ENCODE assay signal across 10 mouse cellular contexts in the genomic region with DNA sequence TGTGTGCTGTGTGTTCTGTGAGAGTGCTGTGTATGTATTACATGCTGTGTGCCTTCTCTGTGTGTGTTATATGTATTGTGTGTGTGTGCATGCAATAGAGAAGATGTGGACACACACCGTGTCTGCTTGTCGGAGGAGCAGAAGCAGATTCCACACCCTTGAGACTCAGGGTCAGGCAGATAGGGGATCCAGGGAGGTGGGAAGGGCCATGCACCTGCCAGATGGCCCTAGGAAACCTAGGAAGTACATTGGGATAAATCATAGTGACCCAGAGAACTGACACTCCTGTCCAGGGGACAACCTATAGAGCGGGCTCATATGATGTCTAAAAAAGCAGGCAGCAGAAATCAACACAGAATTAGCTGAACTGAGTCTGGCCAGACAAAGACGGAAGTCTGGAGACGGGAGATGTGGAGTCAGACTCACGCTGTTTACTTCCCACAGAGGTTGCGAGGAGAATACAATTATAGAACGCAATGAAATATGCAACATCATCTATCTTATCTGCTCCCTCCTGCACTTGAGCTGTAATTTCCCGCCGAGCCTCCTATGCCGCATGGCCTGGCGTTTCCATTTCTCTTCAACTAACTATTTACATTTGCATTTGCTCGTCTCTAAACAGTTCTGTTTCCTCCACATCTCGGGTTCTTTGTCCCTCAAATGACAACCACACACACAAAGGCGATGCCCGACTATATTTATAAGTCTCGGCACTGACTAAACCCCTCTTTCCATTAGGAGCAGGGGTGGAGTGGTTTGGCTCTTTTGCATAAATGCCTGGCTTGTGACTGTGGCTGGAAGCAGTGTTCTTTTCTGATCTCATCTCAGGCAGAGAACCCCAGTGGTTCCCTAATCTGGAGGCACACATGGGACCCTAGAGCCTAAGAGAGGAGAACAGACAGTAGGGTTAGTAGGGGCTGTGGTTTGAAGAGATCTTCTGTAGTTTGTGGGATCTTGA. TPM values are rescaled to one million over a fixed set of nuclear protein-coding genes. Genes with fewer than 3 reads are reported as not detected.
DNase-seq lines count a peak whose midpoint lies in the region; ATAC-seq and TF ChIP-seq lines count a peak whose summit lies in the region.
"Had no signal": no experiment of that assay in that cellular context is flagged by ENCODE, and none has a peak within 500 bp of the region (broad histone marks: within the 10 kb centered on the region; RNA-seq: fewer than 3 reads in every experiment).

No protein-coding gene starts in this region.

- no peaks in the 10 kb centered on the region for H3K9me3 ChIP-seq in lung, embryonic 15.5 days
- no peaks in the 10 kb centered on the region for H3K9me3 ChIP-seq in erythroblast, embryonic 14.5 days (ENCODE audit: control insufficient read depth, low read length)
- H3K9me3 ChIP-seq in liver, embryonic 15.5 days (replicated peaks) = no peaks in the 10 kb centered on the region
- H3K9me3 ChIP-seq in neural tube, embryonic 15.5 days (replicated peaks) = no peaks in the 10 kb centered on the region
- H3K9me3 ChIP-seq: limb, embryonic 13.5 days had no signal

- WGBS in lung, embryonic 15.5 days = 33% methylated on average over 17 of the region's 17 CpGs
- 37% methylated on average over 17 of the region's 17 CpGs for WGBS in lung, adult 2 months
- WGBS in liver, embryonic 15.5 days (ENCODE audit: insufficient replicate concordance) = 25% methylated on average over 17 of the region's 17 CpGs
- WGBS in neural tube, embryonic 15.5 days = 47% methylated on average over 17 of the region's 17 CpGs

- peaks cover 23% of the 10 kb centered on the region for H3K4me1 ChIP-seq in lung, embryonic 15.5 days
- peaks cover 4% of the 10 kb centered on the region for H3K4me1 ChIP-seq in lung, adult 2 months (ENCODE audit: control insufficient read depth, insufficient read depth, low read length)
- peaks cover 57% of the 10 kb centered on the region for H3K4me1 ChIP-seq in erythroblast, embryonic 14.5 days (ENCODE audit: control insufficient read depth)
- peaks cover 47% of the 10 kb centered on the region for H3K4me1 ChIP-seq in liver, embryonic 15.5 days (replicated peaks)
- peaks cover 20% of the 10 kb centered on the region for H3K4me1 ChIP-seq in neural tube, embryonic 15.5 days

- no peak for TF ChIP-seq POLR2A in lung, adult 2 months (IDR thresholded peaks at IDR 0.05; ENCODE audit: borderline replicate concordance, extremely low read depth, low read depth, low read length)

- no peak overlapping the region; the same call in 1 of the 2 replicates for H3K27ac ChIP-seq in lung, embryonic 15.5 days
- peak overlapping the region; percentile 89 for H3K27ac ChIP-seq in liver, embryonic 15.5 days (replicated peaks)
- H3K27ac ChIP-seq in neural tube, embryonic 15.5 days (replicated peaks) = peak overlapping the region; percentile 33; the same call in 1 of the 2 replicates
- H3K27ac ChIP-seq: limb, embryonic 13.5 days had no signal

- TF ChIP-seq CTCF in lung, adult 2 months (IDR thresholded peaks at IDR 0.05; ENCODE audit: insufficient read depth, low read length) = no peak

- no peaks in the 10 kb centered on the region for H3K27me3 ChIP-seq in lung, embryonic 15.5 days
- no peaks in the 10 kb centered on the region for H3K27me3 ChIP-seq in erythroblast, embryonic 14.5 days (ENCODE audit: control insufficient read depth)
- no peaks in the 10 kb centered on the region for H3K27me3 ChIP-seq in liver, embryonic 15.5 days
- H3K27me3 ChIP-seq in neural tube, embryonic 15.5 days (replicated peaks) = no peaks in the 10 kb centered on the region
- H3K27me3 ChIP-seq: limb, embryonic 13.5 days had no signal

- peak; percentile 55; the same call in 1 of the 2 replicates for ATAC-seq in lung, embryonic 15.5 days (ENCODE audit: borderline replicate concordance, extremely low read depth, low FRiP score, low TSS enrichment)
- ATAC-seq in liver, embryonic 15.5 days (ENCODE audit: insufficient read depth) = peak; percentile 89
- ATAC-seq in neural tube, embryonic 15.5 days (ENCODE audit: low FRiP score) = peak; percentile 66; the same call in 1 of the 2 replicates

- H3K36me3 ChIP-seq in lung, embryonic 15.5 days = no peaks in the 10 kb centered on the region
- no peaks in the 10 kb centered on the region for H3K36me3 ChIP-seq in erythroblast, embryonic 14.5 days (ENCODE audit: control insufficient read depth)
- no peaks in the 10 kb centered on the region for H3K36me3 ChIP-seq in liver, embryonic 15.5 days (replicated peaks)
- H3K36me3 ChIP-seq in neural tube, embryonic 15.5 days = no peaks in the 10 kb centered on the region
- H3K36me3 ChIP-seq: limb, embryonic 13.5 days had no signal

- no peak overlapping the region for H3K4me2 ChIP-seq in lung, embryonic 15.5 days
- H3K4me2 ChIP-seq in liver, embryonic 15.5 days = peak overlapping the region; percentile 61
- no peak overlapping the region for H3K4me2 ChIP-seq in neural tube, embryonic 15.5 days
- H3K4me2 ChIP-seq: limb, embryonic 13.5 days had no signal

- DNase-seq in lung, adult 2 months = no peak
- DNase-seq in kidney, adult 8-10 months = no peak
- no peak for DNase-seq in layer of hippocampus, adult 8-10 months (ENCODE audit: low spot score in 2 of 2)
- DNase-seq: kidney, postnatal 25 days had no signal

- H3K9ac ChIP-seq in lung, embryonic 15.5 days = no peak overlapping the region
- H3K9ac ChIP-seq in liver, embryonic 15.5 days = peak overlapping the region; percentile 22
- H3K9ac ChIP-seq in neural tube, embryonic 15.5 days (replicated peaks) = no peak overlapping the region
- H3K9ac ChIP-seq: limb, embryonic 13.5 days had no signal

- H3K4me3 ChIP-seq in lung, embryonic 15.5 days = no peak overlapping the region
- no peak overlapping the region for H3K4me3 ChIP-seq in lung, adult 2 months (replicated peaks; ENCODE audit: extremely low read depth, low read depth, low read length)
- peak overlapping the region; percentile 40 for H3K4me3 ChIP-seq in erythroblast, embryonic 14.5 days (replicated peaks)
- peak overlapping the region; percentile 3; the same call in 1 of the 2 replicates for H3K4me3 ChIP-seq in liver, embryonic 15.5 days (replicated peaks)
- no peak overlapping the region for H3K4me3 ChIP-seq in neural tube, embryonic 15.5 days (replicated peaks)
- H3K4me3 ChIP-seq: limb, embryonic 13.5 days had no signal

RNA-seq across cellular contexts. Expression of gene Glrp1, which starts 27.4 kb away (rescaled TPM):
- 0.15 and 0.29 TPM in 2 replicates for polyA plus RNA-seq in lung, embryonic 15.5 days (2015; fragmentation: Nextera tagmentation; extraction: Ambion mirVana)
- polyA plus RNA-seq in lung, adult 2 months (2012; rRNA removed) = 0.11 TPM in 1 of 2 replicates, not detected in the other
- polyA plus RNA-seq in erythroblast, embryonic 14.5 days (2012) = not detected in 2 replicates
- 0.06 and 0.09 TPM in 2 replicates for polyA plus RNA-seq in liver, embryonic 15.5 days (2015; fragmentation: Nextera tagmentation; extraction: Ambion mirVana)
- polyA plus RNA-seq in neural tube, embryonic 15.5 days (2015; fragmentation: Nextera tagmentation; extraction: Ambion mirVana) = 0.11 TPM in 1 of 2 replicates, not detected in the other
- under 1 TPM in 2 of 4 experiments, not detected in 2; 0.32 to 0.43 TPM for total RNA-seq in layer of hippocampus, adult 8-10 months (2022)
- total RNA-seq: gastrocnemius, adult 18-20 months had no signal
- polyA plus RNA-seq: limb, embryonic 13.5 days had no signal

Comparison
In these comparisons a context has a peak if more than half of its experiments do, and no peak if none do; other contexts are left out.
1. H3K4me3 ChIP-seq: peak in erythroblast, embryonic 14.5 days (single experiment) and liver, embryonic 15.5 days (single experiment); none in lung, embryonic 15.5 days (single experiment), lung, adult 2 months (single experiment) and neural tube, embryonic 15.5 days (single experiment).
2. Peak in every context shown above with its lines, with median percentiles within 50 percentile points of each other: ATAC-seq.